Mouse (Mus musculus): ENCODE results near the gene Mesd. TPM values are rescaled to one million over a fixed set of nuclear protein-coding genes. Genes with fewer than 3 reads are reported as not detected.

Mesd gene
- polyA plus RNA-seq, 1 experiment from 2014 or later = 85.6 TPM

GRCm38 (mm10) chr7:83869839-83870543 is 14.3 kb upstream of the Mesd start:
- ATAC-seq (ENCODE audit: insufficient read depth, low FRiP score) = no peak
- Histone ChIP-seq H3K27me3 (ENCODE audit: control insufficient read depth, insufficient read depth, low read length) (no peaks in the 10 kb centered on the region), H3K36me3 (ENCODE audit: control insufficient read depth, insufficient read depth, low read length) (no peaks in the 10 kb centered on the region), H3K4me2 (ENCODE audit: low read depth, low read length) (no peak overlapping the region), H3K4me3 (replicated peaks; ENCODE audit: low read length) (no peak overlapping the region), H3K9ac (ENCODE audit: low read length) (no peak overlapping the region), H3K9me3 (replicated peaks; ENCODE audit: control insufficient read depth, low read length) (no peaks in the 10 kb centered on the region), H3K4me1 (ENCODE audit: control insufficient read depth, insufficient read depth, low read length) (no peaks in the 10 kb centered on the region), H3K27ac (ENCODE audit: low read length) (no peak overlapping the region)
- 45% methylated on average over 5 of the region's 5 CpGs for WGBS

GRCm38 (mm10) chr7:83877088-83877487 is 7.2 kb upstream of the Mesd start:
- Histone ChIP-seq H3K4me2 (ENCODE audit: low read depth, low read length) (no peak overlapping the region), H3K9me3 (replicated peaks; ENCODE audit: control insufficient read depth, low read length) (no peaks in the 10 kb centered on the region), H3K27me3 (ENCODE audit: control insufficient read depth, insufficient read depth, low read length) (no peaks in the 10 kb centered on the region), H3K9ac (ENCODE audit: low read length) (no peak overlapping the region), H3K4me1 (ENCODE audit: control insufficient read depth, insufficient read depth, low read length) (peaks cover 45% of the 10 kb centered on the region), H3K4me3 (replicated peaks; ENCODE audit: low read length) (no peak overlapping the region), H3K27ac (ENCODE audit: low read length) (no peak overlapping the region), H3K36me3 (ENCODE audit: control insufficient read depth, insufficient read depth, low read length) (peaks cover 7% of the 10 kb centered on the region)
- no peak for ATAC-seq (ENCODE audit: insufficient read depth, low FRiP score)
- WGBS = 66% methylated on average over 3 of the region's 3 CpGs

- Histone ChIP-seq H3K27ac (ENCODE audit: low read length) (no peak overlapping the region), H3K4me1 (ENCODE audit: control insufficient read depth, insufficient read depth, low read length) (peaks cover 55% of the 10 kb centered on the region), H3K9me3 (replicated peaks; ENCODE audit: control insufficient read depth, low read length) (no peaks in the 10 kb centered on the region), H3K4me3 (replicated peaks; ENCODE audit: low read length) (0 out of 2 replicates have a peak overlapping the region, but pooled peaks have one; percentile 7), H3K27me3 (ENCODE audit: control insufficient read depth, insufficient read depth, low read length) (no peaks in the 10 kb centered on the region), H3K36me3 (ENCODE audit: control insufficient read depth, insufficient read depth, low read length) (peaks cover 8% of the 10 kb centered on the region), H3K9ac (ENCODE audit: low read length) (no peak overlapping the region), H3K4me2 (ENCODE audit: low read depth, low read length) (peak overlapping the region; percentile 28; the same call in 1 of the 2 replicates)
- WGBS = 21% methylated on average over 5 of the region's 5 CpGs
- no peak for ATAC-seq (ENCODE audit: insufficient read depth, low FRiP score)
These were observed 5.4 kb upstream of the Mesd start for GRCm38 (mm10) chr7:83878676-83879448.

- H3K4me1 ChIP-seq (ENCODE audit: control insufficient read depth, insufficient read depth, low read length) = peaks cover 56% of the 10 kb centered on the region
These were observed 2.1 kb upstream of the Mesd start for GRCm38 (mm10) chr7:83882150-83882632.

GRCm38 (mm10) chr7:83882633-83883275 is 1.5 kb upstream of the Mesd start:
- 16% methylated on average over 56 of the region's 56 CpGs for WGBS
- Histone ChIP-seq H3K4me3 (replicated peaks; ENCODE audit: low read length) (peak overlapping the region; percentile 64), H3K4me1 (ENCODE audit: control insufficient read depth, insufficient read depth, low read length) (peaks cover 52% of the 10 kb centered on the region), H3K36me3 (ENCODE audit: control insufficient read depth, insufficient read depth, low read length) (peaks cover 7% of the 10 kb centered on the region), H3K27ac (ENCODE audit: low read length) (peak overlapping the region; percentile 99), H3K27me3 (ENCODE audit: control insufficient read depth, insufficient read depth, low read length) (no peaks in the 10 kb centered on the region), H3K4me2 (ENCODE audit: low read depth, low read length) (peak overlapping the region; percentile 88), H3K9ac (ENCODE audit: low read length) (peak overlapping the region; percentile 90), H3K9me3 (replicated peaks; ENCODE audit: control insufficient read depth, low read length) (no peaks in the 10 kb centered on the region)
- ATAC-seq (ENCODE audit: insufficient read depth, low FRiP score) = no peak

More at GRCm38 (mm10) chr7:83882150-83882632, 2.1 kb upstream of the Mesd start:
- 83% methylated on average over 35 of the region's 35 CpGs for WGBS
- no peaks in the 10 kb centered on the region for H3K9me3 ChIP-seq (replicated peaks; ENCODE audit: control insufficient read depth, low read length)
- H3K9ac ChIP-seq (ENCODE audit: low read length) = peak overlapping the region; percentile 90
- H3K27me3 ChIP-seq (ENCODE audit: control insufficient read depth, insufficient read depth, low read length) = no peaks in the 10 kb centered on the region
- peaks cover 8% of the 10 kb centered on the region for H3K36me3 ChIP-seq (ENCODE audit: control insufficient read depth, insufficient read depth, low read length)
- ATAC-seq (ENCODE audit: insufficient read depth, low FRiP score) = no peak
- H3K4me3 ChIP-seq (replicated peaks; ENCODE audit: low read length) = peak overlapping the region; percentile 64
- H3K4me2 ChIP-seq (ENCODE audit: low read depth, low read length) = peak overlapping the region; percentile 88
- H3K27ac ChIP-seq (ENCODE audit: low read length) = no peak overlapping the region

- H3K27me3 ChIP-seq (ENCODE audit: control insufficient read depth, insufficient read depth, low read length) = no peaks in the 10 kb centered on the region
- peak overlapping the region; percentile 99 for H3K27ac ChIP-seq (ENCODE audit: low read length)
- H3K4me3 ChIP-seq (replicated peaks; ENCODE audit: low read length) = peak overlapping the region; percentile 64
- H3K9ac ChIP-seq (ENCODE audit: low read length) = peak overlapping the region; percentile 90
- peak; percentile 85 for ATAC-seq (ENCODE audit: insufficient read depth, low FRiP score)
- H3K4me2 ChIP-seq (ENCODE audit: low read depth, low read length) = peak overlapping the region; percentile 88
- WGBS = under 1% methylated on average over 86 of the region's 91 CpGs
- peaks cover 48% of the 10 kb centered on the region for H3K4me1 ChIP-seq (ENCODE audit: control insufficient read depth, insufficient read depth, low read length)
- H3K36me3 ChIP-seq (ENCODE audit: control insufficient read depth, insufficient read depth, low read length) = peaks cover 6% of the 10 kb centered on the region; the same call in 1 of the 2 replicates
- H3K9me3 ChIP-seq (replicated peaks; ENCODE audit: control insufficient read depth, low read length) = no peaks in the 10 kb centered on the region
These were observed 818 bp upstream of the Mesd start for GRCm38 (mm10) chr7:83883276-83884020.

- peak overlapping the region; percentile 64 for H3K4me3 ChIP-seq (replicated peaks; ENCODE audit: low read length)
- no peaks in the 10 kb centered on the region for H3K27me3 ChIP-seq (ENCODE audit: control insufficient read depth, insufficient read depth, low read length)
- 30% methylated on average over 6 of the region's 6 CpGs for WGBS
- peak overlapping the region; percentile 99 for H3K27ac ChIP-seq (ENCODE audit: low read length)
- peaks cover 6% of the 10 kb centered on the region; the same call in 1 of the 2 replicates for H3K36me3 ChIP-seq (ENCODE audit: control insufficient read depth, insufficient read depth, low read length)
- H3K4me2 ChIP-seq (ENCODE audit: low read depth, low read length) = peak overlapping the region; percentile 88
- peak overlapping the region; percentile 90 for H3K9ac ChIP-seq (ENCODE audit: low read length)
- H3K9me3 ChIP-seq (replicated peaks; ENCODE audit: control insufficient read depth, low read length) = no peaks in the 10 kb centered on the region
- peaks cover 40% of the 10 kb centered on the region for H3K4me1 ChIP-seq (ENCODE audit: control insufficient read depth, insufficient read depth, low read length)
- peak; percentile 8 for ATAC-seq (ENCODE audit: insufficient read depth, low FRiP score)
These were observed 761 bp downstream of the Mesd start for GRCm38 (mm10) chr7:83884921-83885532.

- 58% methylated on average over 4 of the region's 4 CpGs for WGBS
- Histone ChIP-seq H3K27ac (ENCODE audit: low read length) (peak overlapping the region; percentile 79), H3K36me3 (ENCODE audit: control insufficient read depth, insufficient read depth, low read length) (peaks cover 6% of the 10 kb centered on the region; the same call in 1 of the 2 replicates), H3K4me2 (ENCODE audit: low read depth, low read length) (no peak overlapping the region), H3K4me3 (replicated peaks; ENCODE audit: low read length) (no peak overlapping the region), H3K9me3 (replicated peaks; ENCODE audit: control insufficient read depth, low read length) (no peaks in the 10 kb centered on the region), H3K4me1 (ENCODE audit: control insufficient read depth, insufficient read depth, low read length) (peaks cover 33% of the 10 kb centered on the region), H3K9ac (ENCODE audit: low read length) (no peak overlapping the region), H3K27me3 (ENCODE audit: control insufficient read depth, insufficient read depth, low read length) (no peaks in the 10 kb centered on the region)
- ATAC-seq (ENCODE audit: insufficient read depth, low FRiP score) = no peak
These were observed 1.6 kb downstream of the Mesd start for GRCm38 (mm10) chr7:83885835-83886234.
